Mouse (Mus musculus) layer of hippocampus, adult 2 months (tissue): ENCODE measurements around the gene Sec14l2. TPM values are rescaled to one million over a fixed set of nuclear protein-coding genes. Genes with fewer than 3 reads are reported as not detected.
A peak's percentile ranks its signal among the peaks of the same experiment; 100 is the strongest.

Source experiments
- DNase-seq, 2 experiments: peaks; one replicate each; pipeline ENCODE4 v3.0.0; 2022; ENCODE audit warnings: low spot score in 2 of 2
- H3K27ac ChIP-seq: fragments of 200-600 bp; 2 replicates; pipeline ENCODE4 v1.8.1; 2022
- H3K4me3 ChIP-seq: fragments of 200-600 bp; 2 replicates; pipeline ENCODE4 v1.8.1; 2022; ENCODE audit warnings: mild to moderate bottlenecking
- CTCF ChIP-seq: fragments of 200-600 bp; conservative IDR thresholded peaks from 2 replicates; pipeline ENCODE4 v1.8.1; 2022; ENCODE audit warnings: antibody characterized with exemption, mild to moderate bottlenecking, moderate library complexity
- long read RNA-seq, 2 experiments: library from polyadenylated mRNA; stranded (forward); transcript quantifications; one replicate each; pipeline ENCODE4 v2.0.0; 2021; ENCODE audit warnings: borderline mapping rate in 2 of 2
- total RNA-seq, 2 experiments: library from RNA; stranded (reverse); gene quantifications; 2 replicates each; pipeline ENCODE4 v1.2.3; 2021

The Sec14l2 gene
- 10 to 100 TPM; 62.8 to 67.6 TPM for total RNA-seq
- long read RNA-seq, experiment 1, transcript Sec14l2-201 (12 exons, 2,631 nt) = major isoform, 17 of 31 reads
- long read RNA-seq, experiment 1, partial matches to known transcripts = 4 of 31 reads
- long read RNA-seq, experiment 1, other reads (novel, unspliced or antisense) = 10 of 31 reads
- long read RNA-seq, experiment 2, transcript Sec14l2-201 (12 exons, 2,631 nt) = major isoform, 31 of 49 reads
- long read RNA-seq, experiment 2, partial matches to known transcripts = 4 of 49 reads
- long read RNA-seq, experiment 2, other reads (novel, unspliced or antisense) = 14 of 49 reads

- Histone ChIP-seq H3K27ac (no peak within 1 kb of the TSS), H3K4me3 (no peak within 1 kb of the TSS)
- TF ChIP-seq CTCF = no peak
- no peak for DNase-seq
Observed at GRCm38 (mm10) chr11:4122742-4123579, at the start of gene Sec14l2. Gene Sec14l2 (minus strand): TSS chr11:4123415.

GRCm38 (mm10) chr11:4166467-4167090 is 43.4 kb upstream of the Sec14l2 start:
- no peak overlapping the region for H3K4me3 ChIP-seq
- no peak for TF ChIP-seq CTCF
- no peak for DNase-seq
- no peak overlapping the region for H3K27ac ChIP-seq

DNA sequence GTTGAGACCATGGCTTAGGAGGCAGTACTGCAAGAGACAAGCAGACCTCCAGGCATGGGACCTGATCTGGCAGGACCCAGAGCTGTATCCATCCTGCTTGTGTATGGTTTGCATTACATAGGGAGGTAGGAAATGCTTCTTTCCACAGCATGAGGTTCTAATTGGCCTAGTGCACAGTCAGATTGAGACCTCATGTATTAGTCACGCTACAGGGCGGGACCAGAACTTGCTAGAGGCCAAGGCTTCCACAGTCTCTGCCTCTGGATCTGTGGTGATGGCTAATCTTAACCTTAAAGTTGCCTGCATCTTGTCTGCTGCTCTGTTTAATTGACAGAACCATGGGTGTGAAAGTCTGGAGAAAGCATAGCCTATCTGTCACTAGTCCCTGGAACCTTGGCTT is 41.5 kb upstream of the Sec14l2 start:
- H3K4me3 ChIP-seq = no peak overlapping the region
- no peak for DNase-seq
- no peak overlapping the region for H3K27ac ChIP-seq
- TF ChIP-seq CTCF = no peak

DNA sequence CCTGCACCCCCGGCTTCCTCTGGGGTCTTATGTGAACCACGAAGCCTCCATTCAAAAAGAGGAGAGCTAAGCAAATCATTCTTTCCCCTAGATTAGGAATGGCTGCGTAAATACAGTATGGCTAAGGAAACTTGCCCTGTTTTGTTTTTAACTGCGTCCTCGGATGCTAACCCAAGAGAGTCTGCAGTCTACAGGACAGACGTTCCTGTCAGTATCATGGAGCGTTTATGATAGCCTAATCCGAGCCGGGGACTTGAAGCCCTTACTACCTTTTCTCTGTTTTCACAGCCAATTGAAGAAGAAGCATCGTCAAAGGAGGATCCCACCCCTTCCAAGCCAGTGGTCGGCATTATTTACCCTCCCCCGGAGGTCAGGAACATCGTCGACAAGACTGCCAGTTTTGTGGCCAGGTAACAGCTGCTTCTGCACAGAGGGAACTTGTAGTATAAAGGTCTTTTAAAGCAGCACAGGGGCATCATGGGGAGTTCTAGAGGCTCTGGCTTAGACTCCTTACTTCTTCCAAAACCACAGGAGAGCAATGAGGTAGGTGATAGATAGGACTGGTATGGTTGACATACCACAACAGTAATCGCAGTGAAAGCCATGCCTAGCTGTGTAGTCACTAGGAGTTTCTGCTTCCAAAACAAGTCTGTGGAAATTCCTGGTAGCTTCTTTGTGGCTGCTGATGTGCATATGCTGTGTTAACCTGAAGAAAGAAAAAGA is 37.7 kb upstream of the Sec14l2 start:
- DNase-seq = no peak
- H3K27ac ChIP-seq = peak overlapping the region; percentile 99
- no peak for TF ChIP-seq CTCF
- H3K4me3 ChIP-seq = peak overlapping the region; percentile 71

DNA sequence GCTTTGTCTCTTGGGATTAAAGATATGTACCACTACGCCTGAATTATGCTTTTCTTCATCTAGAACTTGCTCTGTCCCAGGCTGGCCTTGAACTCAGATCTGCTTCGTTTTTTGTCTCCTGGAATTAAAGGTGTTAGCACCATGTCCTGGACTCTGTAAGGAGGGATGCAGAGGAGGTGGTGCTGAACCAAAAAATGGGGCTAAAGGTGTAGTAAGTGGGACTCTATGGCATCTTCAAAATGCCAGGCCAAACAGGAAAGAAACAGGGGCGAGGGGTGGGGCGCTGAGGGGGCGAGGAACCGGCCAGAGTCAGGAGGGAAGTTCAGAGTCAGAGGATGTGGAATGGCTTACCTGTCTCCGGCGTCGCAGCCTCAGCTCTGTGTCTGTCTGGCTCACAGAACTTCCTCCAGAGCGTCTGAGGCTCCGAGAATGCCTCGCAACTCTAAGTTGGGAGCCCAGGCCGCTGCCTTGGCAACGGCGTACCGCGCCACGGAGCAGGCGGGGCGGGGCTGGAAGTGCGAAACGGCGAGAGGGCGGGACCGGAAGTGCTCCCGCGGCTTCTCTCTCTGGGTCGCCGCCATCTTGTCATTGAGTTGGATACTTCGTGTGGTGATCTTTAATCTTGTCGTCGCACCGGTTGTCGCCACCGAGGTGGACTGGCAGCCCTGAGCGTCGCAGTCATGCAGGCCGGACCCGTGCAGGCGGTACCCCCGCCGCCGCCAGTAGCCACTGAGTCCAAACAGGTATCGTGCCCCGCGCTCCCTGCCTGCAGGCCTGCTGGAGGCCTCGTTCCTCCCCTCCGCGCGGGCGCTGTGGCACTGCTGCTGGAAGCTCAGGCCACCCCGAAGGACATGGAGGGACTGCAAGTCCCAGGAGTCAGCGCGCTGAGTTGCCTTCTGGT is 36.8 kb upstream of the Sec14l2 start, which contains the start of the genes Ccdc157 and Sf3a1:
Gene Ccdc157, minus strand, starts transcription at position 486 of the 901 bp plus-strand sequence.
Gene Sf3a1, plus strand, starts transcription at position 543 of the 901 bp plus-strand sequence.
- peak within 1 kb of the TSS; percentile 99 for H3K27ac ChIP-seq
- DNase-seq = peak; percentile 93 to 94
- peak; percentile 23 for TF ChIP-seq CTCF
- peak within 1 kb of the TSS; percentile 71 for H3K4me3 ChIP-seq

- Histone ChIP-seq H3K4me3 (no peak overlapping the region), H3K27ac (no peak overlapping the region)
- DNase-seq = no peak
- no peak for TF ChIP-seq CTCF
Observed at GRCm38 (mm10) chr11:4158676-4159075, 35.5 kb upstream of the Sec14l2 start.

DNA sequence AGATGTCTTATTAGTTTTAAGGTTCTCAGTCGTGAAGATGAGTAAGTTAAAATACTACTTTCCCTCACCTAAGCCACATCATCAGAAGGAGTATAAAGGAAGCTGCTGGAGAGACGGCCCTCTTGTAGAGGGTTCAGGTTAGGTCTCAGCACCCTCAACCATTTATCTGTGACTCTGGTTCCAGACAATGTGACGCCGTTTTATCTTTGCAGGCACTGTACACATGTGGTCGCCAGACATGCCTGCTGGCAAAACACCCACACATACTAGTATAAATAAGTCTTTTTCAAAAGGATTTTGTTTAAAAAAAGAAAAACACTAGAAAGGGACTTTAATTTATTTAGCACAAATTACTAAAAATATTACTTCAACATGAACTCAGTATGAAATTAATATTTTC is 32.4 kb upstream of the Sec14l2 start:
- DNase-seq = no peak
- Histone ChIP-seq H3K27ac (no peak overlapping the region), H3K4me3 (no peak overlapping the region)
- no peak for TF ChIP-seq CTCF

GRCm38 (mm10) chr11:4153694-4154093 is 30.5 kb upstream of the Sec14l2 start:
- DNase-seq = no peak
- no peak for TF ChIP-seq CTCF
- Histone ChIP-seq H3K27ac (no peak overlapping the region), H3K4me3 (no peak overlapping the region)

DNA sequence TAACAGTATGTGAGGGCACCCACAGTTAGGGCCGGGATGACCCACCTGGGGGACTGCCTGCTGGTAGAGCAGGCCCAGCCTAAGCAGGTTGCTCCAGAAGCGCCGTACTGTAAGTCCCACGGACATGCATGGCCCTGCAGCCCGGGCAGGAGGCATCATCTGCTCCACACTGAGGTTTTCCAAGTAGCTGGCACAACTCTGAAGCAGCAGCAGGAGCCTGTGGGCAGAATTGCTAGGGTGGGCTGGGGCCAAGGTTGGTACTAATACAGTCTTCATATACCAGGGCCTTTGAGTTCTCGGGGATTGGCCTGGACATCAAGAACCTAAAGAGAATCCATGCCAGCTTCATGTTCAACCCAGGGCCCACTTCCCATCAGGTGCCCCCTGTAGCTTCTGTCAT is 26.7 kb upstream of the Sec14l2 start:
- Histone ChIP-seq H3K27ac (no peak overlapping the region), H3K4me3 (no peak overlapping the region)
- DNase-seq = no peak
- TF ChIP-seq CTCF = no peak

DNA sequence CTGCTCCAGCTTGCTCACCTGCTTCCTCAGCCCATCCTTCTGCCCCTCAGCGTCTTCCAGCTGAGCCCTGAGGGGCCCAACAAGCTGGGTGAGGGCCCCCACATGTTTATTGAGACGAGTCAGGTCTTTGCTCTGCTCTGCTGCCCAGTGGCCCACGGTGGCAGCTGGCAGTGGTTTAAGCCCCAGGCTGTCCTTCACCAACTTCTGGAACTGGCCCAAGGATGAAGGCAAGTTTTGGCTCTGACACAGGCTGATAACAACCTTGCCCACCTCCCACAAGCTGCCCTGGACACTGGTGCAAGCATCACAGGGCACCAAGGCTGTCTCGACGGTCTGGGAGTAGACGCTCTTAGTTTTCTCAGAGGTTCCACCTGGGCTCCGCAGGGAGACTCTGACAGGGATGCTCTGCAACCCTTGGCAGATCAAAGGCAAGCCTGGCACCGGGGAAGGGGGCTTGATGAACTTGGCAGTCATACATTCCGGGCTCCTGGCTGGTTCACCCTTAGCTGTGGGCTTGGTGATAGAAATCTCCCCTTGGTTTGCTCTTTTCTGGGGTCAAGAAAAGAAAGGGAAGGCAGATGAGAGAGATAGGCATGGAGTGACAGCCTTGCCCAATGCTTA is 25.4 kb upstream of the Sec14l2 start:
- no peak overlapping the region for H3K4me3 ChIP-seq
- DNase-seq = no peak
- no peak for TF ChIP-seq CTCF
- no peak overlapping the region; the same call in 1 of the 2 replicates for H3K27ac ChIP-seq

- Histone ChIP-seq H3K4me3 (no peak overlapping the region), H3K27ac (peak overlapping the region; percentile 23; the same call in 1 of the 2 replicates)
- TF ChIP-seq CTCF = no peak
- no peak for DNase-seq
Observed at GRCm38 (mm10) chr11:4148120-4148519, 24.9 kb upstream of the Sec14l2 start.
